Comparison of ENCODE assay signal across 18 mouse cellular contexts in genomic region chr17:5078576-5078975, GRCm38 (mm10).
DNase-seq lines count a peak whose midpoint lies in the region; ATAC-seq and TF ChIP-seq lines count a peak whose summit lies in the region.
"Had no signal": no experiment of that assay in that cellular context is flagged by ENCODE, and none has a peak within 500 bp of the region (broad histone marks: within the 10 kb centered on the region; RNA-seq: fewer than 3 reads in every experiment).

No protein-coding gene starts in this region.

- WGBS in midbrain, embryonic 10.5 days: 53% methylated on average over 5 of the region's 5 CpGs
- 17% methylated on average over 5 of the region's 5 CpGs for WGBS in midbrain, embryonic 16.5 days
- 50% methylated on average over 5 of the region's 5 CpGs for WGBS in hindbrain, postnatal 0 days
- WGBS in intestine, embryonic 16.5 days: 68% methylated on average over 5 of the region's 5 CpGs

- H3K9me3 ChIP-seq in midbrain, embryonic 10.5 days (replicated peaks): no peaks in the 10 kb centered on the region
- H3K9me3 ChIP-seq in midbrain, embryonic 16.5 days (replicated peaks; ENCODE audit: control insufficient read depth, low read length, poor library complexity, severe bottlenecking): no peaks in the 10 kb centered on the region
- H3K9me3 ChIP-seq in hindbrain, postnatal 0 days (ENCODE audit: low read length): no peaks in the 10 kb centered on the region
- no peaks in the 10 kb centered on the region for H3K9me3 ChIP-seq in intestine, embryonic 16.5 days (ENCODE audit: control insufficient read depth, low read length)
- H3K9me3 ChIP-seq: G1E; liver, embryonic 13.5 days had no signal

- no peak for DNase-seq in gastrocnemius, adult 2 months
- DNase-seq in gastrocnemius, postnatal 36 days: no peak
- no peak for DNase-seq in midbrain, embryonic 10.5 days (ENCODE audit: low spot score)
- DNase-seq in hindbrain, postnatal 0 days (ENCODE audit: low spot score): no peak
- DNase-seq in retina, postnatal 7 days (ENCODE audit: low read depth, low spot score): peak; percentile 45
- DNase-seq: cerebellum, adult 11-12 months; embryo, embryonic 11 days; heart, postnatal 4 days; kidney, adult 2 months; kidney, postnatal 4 days; liver, embryonic 13.5 days; right cerebral cortex, adult 18-20 months; thymus, adult 18-20 months had no signal

- no peak for ATAC-seq in midbrain, embryonic 16.5 days
- peak; percentile 27; the same call in 1 of the 2 replicates for ATAC-seq in hindbrain, postnatal 0 days
- no peak for ATAC-seq in intestine, embryonic 16.5 days
- ATAC-seq in frontal cortex, adult (ENCODE audit: low TSS enrichment): no peak; the same call in 1 of the 2 replicates

- H3K4me3 ChIP-seq in gastrocnemius, adult 2 months: no peak overlapping the region
- no peak overlapping the region for H3K4me3 ChIP-seq in midbrain, embryonic 10.5 days
- H3K4me3 ChIP-seq in midbrain, embryonic 16.5 days (ENCODE audit: low read depth, low read length): no peak overlapping the region
- H3K4me3 ChIP-seq in hindbrain, postnatal 0 days (ENCODE audit: low read length): no peak overlapping the region
- H3K4me3 ChIP-seq in intestine, embryonic 16.5 days (ENCODE audit: low read length): no peak overlapping the region
- H3K4me3 ChIP-seq: erythroblast, embryonic 14.5 days; liver, embryonic 13.5 days had no signal

- H3K9ac ChIP-seq in midbrain, embryonic 16.5 days (ENCODE audit: low read depth, low read length): no peak overlapping the region
- no peak overlapping the region for H3K9ac ChIP-seq in hindbrain, postnatal 0 days (replicated peaks; ENCODE audit: low read length)
- no peak overlapping the region for H3K9ac ChIP-seq in intestine, embryonic 16.5 days (ENCODE audit: low read depth, low read length)
- H3K9ac ChIP-seq: liver, embryonic 13.5 days had no signal

- no peaks in the 10 kb centered on the region for H3K36me3 ChIP-seq in midbrain, embryonic 10.5 days
- H3K36me3 ChIP-seq in midbrain, embryonic 16.5 days (ENCODE audit: control insufficient read depth, insufficient read depth, low read length): no peaks in the 10 kb centered on the region
- H3K36me3 ChIP-seq in hindbrain, postnatal 0 days (ENCODE audit: insufficient read depth, low read length): no peaks in the 10 kb centered on the region
- no peaks in the 10 kb centered on the region for H3K36me3 ChIP-seq in intestine, embryonic 16.5 days (ENCODE audit: control insufficient read depth, insufficient read depth, low read length)
- H3K36me3 ChIP-seq: liver, embryonic 13.5 days had no signal

- no peaks in the 10 kb centered on the region for H3K27me3 ChIP-seq in midbrain, embryonic 10.5 days (ENCODE audit: low read depth, poor library complexity, severe bottlenecking)
- H3K27me3 ChIP-seq in midbrain, embryonic 16.5 days (ENCODE audit: control insufficient read depth, insufficient read depth, low read depth, low read length): no peaks in the 10 kb centered on the region
- H3K27me3 ChIP-seq in hindbrain, postnatal 0 days (ENCODE audit: insufficient read depth, low read length): no peaks in the 10 kb centered on the region
- H3K27me3 ChIP-seq in intestine, embryonic 16.5 days (replicated peaks; ENCODE audit: control insufficient read depth, insufficient read depth, low read length): no peaks in the 10 kb centered on the region
- H3K27me3 ChIP-seq: liver, embryonic 13.5 days had no signal

- intact Hi-C loops in gastrocnemius, adult 2 months (cut with DNase I): no loop called here
- intact Hi-C loops in gastrocnemius, postnatal 36 days (cut with DNase I): loop anchor here (5.0 kb wide), 1 partner anchor 76 kb away; no protein-coding TSS in a partner anchor

- H3K27ac ChIP-seq in gastrocnemius, adult 2 months: peak overlapping the region; percentile 31; the same call in 1 of the 2 replicates
- peak overlapping the region; percentile 59 for H3K27ac ChIP-seq in midbrain, embryonic 10.5 days (replicated peaks)
- H3K27ac ChIP-seq in midbrain, embryonic 16.5 days (ENCODE audit: low read length): no peak overlapping the region
- no peak overlapping the region for H3K27ac ChIP-seq in hindbrain, postnatal 0 days
- no peak overlapping the region for H3K27ac ChIP-seq in intestine, embryonic 16.5 days (ENCODE audit: low read length)
- H3K27ac ChIP-seq: liver, embryonic 13.5 days had no signal

- H3K4me2 ChIP-seq in midbrain, embryonic 16.5 days (ENCODE audit: low read length): no peak overlapping the region
- H3K4me2 ChIP-seq in hindbrain, postnatal 0 days (ENCODE audit: low read depth, low read length): no peak overlapping the region
- no peak overlapping the region for H3K4me2 ChIP-seq in intestine, embryonic 16.5 days (ENCODE audit: low read depth, low read length)
- H3K4me2 ChIP-seq: liver, embryonic 13.5 days had no signal

- TF ChIP-seq CTCF in gastrocnemius, adult 2 months (IDR thresholded peaks at IDR 0.05): no peak
- no peak for TF ChIP-seq CTCF in hindbrain, postnatal 0 days (IDR thresholded peaks at IDR 0.05; ENCODE audit: low read depth)

- H3K4me1 ChIP-seq in midbrain, embryonic 10.5 days: peaks cover 69% of the 10 kb centered on the region
- H3K4me1 ChIP-seq in midbrain, embryonic 16.5 days (ENCODE audit: control insufficient read depth, insufficient read depth, low read length): peaks cover 40% of the 10 kb centered on the region
- peaks cover 20% of the 10 kb centered on the region for H3K4me1 ChIP-seq in hindbrain, postnatal 0 days (ENCODE audit: insufficient read depth, low read length)
- H3K4me1 ChIP-seq in intestine, embryonic 16.5 days (ENCODE audit: control insufficient read depth, insufficient read depth, low read length): peaks cover 50% of the 10 kb centered on the region

Comparison
In these comparisons a context has a peak if more than half of its experiments do, and no peak if none do; other contexts are left out.
1. H3K27ac ChIP-seq: peak in gastrocnemius, adult 2 months (single experiment) and midbrain, embryonic 10.5 days (single experiment); none in midbrain, embryonic 16.5 days (single experiment), hindbrain, postnatal 0 days (single experiment) and intestine, embryonic 16.5 days (single experiment).